Mouse (Mus musculus) spleen, postnatal 36 days (tissue): ENCODE results near the gene Fahd1.

Experiments used
- DNase-seq, 2 experiments: peaks; one replicate each; pipeline ENCODE4 v3.0.0; 2022; ENCODE audit warnings: low spot score in 2 of 2, mixed read lengths in 1 of 2

Fahd1 gene

DNA sequence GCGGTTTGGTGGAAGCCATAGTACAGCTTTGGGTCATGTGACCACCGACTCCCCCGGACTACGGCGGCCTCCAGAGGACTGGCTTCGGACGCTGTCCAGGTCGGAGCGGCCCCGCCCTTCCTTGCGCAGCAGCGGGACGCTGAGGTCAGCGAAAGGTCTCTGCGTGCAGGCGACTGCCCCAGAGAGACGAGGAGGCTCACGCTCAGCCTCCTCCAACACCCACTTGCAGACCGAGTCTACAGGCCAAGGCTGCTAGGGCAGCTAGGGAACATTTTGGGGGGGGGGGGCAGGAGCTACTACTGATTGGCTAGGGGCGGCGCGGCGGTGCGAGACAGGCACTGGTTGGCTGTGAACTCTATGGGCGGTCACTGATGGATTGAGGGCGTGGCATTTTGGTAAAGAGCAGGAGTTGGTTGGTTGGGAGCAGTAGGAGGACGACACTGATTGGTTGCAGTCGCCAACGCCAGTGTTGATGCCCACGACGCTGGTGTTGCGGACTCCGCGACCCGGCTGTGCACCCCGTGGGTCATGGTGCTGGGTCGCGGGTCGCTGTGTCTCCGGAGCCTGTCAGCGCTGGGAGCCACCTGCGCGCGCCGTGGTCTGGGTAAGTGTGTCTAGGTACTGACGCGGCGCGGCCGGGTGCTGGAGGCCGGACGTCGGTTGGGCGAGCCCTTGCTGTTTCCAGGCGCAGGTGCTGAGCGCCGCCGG, at the start of gene Fahd1:
TSS of gene Fahd1 (minus strand) at position 300 of the 708 bp plus-strand sequence.
- DNase-seq, result peak; percentile 96 to 98

DNA sequence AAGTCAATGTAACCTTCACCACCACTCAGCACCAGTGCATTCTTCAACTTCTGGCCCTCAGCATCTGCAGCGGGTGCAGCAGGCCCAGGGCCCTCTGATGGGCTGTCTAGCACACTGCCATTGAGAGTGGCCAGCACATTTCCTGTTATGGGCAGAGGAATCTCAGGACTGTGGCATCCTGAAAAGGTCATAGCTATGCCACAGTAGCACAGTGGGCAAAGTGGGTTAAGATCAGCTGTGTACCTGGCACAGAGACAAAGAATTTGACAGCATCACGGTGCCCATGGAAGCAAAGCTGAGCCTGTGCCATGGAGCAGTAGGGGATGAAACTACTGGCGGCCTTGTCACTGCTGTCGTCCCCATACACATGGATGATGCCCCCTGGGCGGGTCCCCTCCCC, 49.0 kb upstream of the Fahd1 start:
- DNase-seq, result no peak

DNA sequence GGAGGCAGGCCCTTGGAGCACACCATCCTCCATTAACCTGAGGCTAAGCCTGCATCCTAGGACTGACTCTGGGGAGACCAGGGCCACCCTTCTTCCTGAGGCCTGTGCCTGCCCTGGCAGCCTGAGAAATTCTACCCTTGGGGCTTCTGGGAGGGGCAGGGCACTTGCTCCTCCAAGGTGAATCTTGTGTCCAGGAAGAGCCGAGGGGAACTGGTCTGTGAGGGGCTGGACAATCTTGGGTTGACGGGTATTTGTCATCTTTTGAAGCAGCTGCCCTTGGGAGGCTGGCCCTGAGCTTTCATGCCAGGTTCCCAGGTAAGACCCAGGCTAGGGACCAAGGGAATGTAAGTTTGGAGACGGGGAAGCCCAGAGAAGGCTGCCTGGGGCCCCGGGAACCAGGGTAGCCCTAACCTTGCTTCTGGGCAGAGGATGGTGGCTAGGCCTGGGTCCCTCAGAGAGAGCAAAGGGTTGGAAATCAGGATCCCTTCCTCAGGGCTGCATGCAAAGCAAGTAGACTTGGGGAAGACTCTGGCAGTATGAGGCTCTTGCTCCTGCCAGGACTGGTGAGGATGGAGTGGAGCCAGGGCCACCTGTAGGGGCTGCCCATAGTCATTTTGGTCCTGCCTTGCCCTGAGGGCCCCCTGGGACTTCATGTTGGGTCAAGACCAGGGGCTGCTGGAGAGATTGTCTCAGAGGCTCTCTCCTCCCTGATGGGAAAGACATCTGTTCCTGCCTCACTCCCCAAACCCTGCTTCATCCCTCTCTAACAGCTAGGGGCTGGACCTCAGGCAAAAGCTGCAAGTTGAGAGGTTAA, 48.1 kb upstream of the Fahd1 start:
- DNase-seq, result no peak

DNA sequence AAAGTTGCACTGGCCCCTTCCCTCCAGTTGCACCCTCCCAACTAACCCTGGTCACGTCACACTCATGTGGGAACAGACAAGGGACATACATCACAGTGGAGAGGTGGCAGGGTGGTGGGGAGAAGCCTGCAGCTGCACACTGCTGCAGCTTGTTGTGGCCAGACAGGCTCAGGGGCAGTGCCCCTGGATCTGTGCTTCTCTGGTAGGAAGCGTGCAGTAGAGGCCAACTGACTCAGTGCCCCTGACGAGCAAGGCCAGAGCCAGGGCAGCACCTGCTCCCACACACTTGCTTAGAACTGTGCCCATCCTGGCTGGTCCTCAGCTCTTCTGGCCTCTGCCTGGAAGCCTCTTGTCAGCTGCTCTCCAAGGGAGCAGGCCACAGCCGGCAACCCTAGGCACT, 47.4 kb upstream of the Fahd1 start:
- no peak for DNase-seq

DNA sequence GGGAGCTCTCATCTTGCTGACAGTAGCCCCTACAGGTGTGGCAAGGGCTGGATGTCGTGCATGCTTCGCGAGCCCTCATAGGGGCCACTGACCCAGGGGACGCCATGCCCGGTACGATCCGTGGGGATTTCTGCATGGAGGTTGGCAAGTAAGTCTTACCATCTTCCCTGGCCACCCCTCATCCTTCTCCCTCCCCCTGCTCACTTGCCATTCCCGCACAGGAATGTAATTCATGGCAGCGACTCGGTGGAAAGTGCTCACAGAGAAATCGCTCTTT, 46.8 kb upstream of the Fahd1 start:
- DNase-seq, result no peak

DNA sequence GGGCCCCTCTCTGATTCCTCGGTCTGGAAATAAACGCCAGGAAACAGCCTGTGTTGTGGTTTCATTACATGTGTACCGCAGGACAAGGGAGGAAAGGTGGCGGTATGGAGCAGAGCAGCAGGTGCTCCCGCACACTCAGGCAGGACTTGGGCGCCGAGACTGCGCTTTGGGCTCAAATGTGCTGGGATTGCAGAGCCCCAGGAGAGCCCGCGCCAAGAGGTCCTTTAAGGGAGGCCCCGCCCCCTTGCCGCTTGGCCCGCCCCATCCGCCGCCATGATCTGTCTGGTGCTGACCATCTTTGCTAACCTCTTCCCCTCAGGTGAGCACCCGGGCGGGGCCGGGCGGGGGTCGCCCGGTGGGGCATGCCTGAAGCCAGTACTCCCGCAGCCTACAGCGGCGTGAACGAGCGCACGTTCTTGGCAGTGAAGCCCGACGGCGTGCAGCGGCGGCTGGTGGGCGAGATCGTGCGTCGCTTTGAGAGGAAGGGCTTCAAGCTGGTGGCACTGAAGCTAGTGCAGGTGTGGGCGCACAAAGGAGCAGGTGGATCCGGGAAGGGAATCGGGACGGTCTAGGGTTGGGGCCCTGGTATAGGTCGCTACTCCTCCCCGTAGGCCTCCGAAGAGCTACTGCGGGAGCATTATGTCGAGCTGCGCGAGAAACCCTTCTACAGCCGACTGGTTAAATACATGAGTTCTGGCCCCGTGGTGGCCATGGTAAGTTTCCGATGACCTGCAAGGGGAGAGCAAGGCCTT, 46.3 kb upstream of the Fahd1 start, which contains the start of gene Nme3:
TSS of gene Nme3 (plus strand) at position 260 of the 752 bp plus-strand sequence.
- DNase-seq, result peak; percentile 70 to 75

DNA sequence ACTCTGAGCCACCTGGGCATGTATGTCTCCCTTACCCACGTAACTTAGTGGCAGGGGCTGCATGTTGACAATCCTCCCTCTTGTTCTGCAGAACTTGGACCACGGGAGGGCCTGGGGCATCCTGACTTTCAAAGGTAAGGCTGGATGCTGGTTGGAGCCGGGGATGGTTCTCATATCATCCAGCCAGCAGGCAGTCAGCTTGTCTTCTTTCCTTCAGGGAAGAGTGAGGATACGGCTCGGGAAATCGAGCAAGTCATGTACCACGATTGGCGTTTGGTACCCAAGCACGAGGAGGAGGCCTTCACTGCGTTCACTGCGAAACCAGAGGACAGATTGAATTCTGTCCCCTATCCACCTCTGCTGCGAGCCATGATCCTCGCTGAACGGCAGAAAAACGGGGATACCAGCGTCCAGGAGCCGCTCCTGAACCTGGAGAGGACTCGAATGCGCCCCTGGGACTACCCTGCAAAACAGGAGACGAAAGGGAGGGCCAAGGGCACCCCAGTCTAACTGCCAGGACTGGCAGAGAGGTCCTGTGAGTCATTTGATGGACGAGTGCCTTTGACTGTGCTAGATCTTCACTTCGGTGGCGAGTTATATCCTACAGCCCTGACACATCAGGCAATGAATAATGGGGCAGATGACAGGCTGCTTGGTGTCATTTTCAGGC, 45.5 kb upstream of the Fahd1 start:
- no peak for DNase-seq

DNA sequence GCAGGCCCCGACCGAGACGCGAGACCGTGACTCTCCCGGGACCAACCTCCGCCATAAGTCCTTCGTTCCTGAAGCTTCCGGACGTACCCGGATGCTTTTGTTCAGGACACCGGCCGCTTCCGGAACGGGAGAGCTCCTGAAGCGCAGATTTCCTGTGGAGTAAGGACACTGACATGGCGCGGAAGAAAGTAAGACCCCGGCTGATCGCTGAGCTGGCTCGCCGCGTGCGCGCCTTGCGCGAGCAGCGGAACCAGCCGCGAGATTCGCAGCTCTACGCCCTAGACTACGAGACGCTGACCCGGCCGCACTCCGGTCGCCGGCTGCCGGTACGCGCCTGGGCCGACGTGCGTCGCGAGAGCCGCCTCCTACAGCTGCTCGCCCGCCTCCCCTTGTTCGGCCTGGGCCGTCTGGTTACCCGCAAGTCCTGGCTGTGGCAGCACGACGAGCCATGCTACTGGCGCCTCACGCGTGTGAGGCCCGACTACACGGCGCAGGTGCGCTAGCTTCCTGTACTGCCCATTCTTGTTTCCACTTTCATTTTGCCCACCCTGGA, 44.9 kb upstream of the Fahd1 start, which contains the start of the genes Eme2 and Mrps34:
TSS of gene Eme2 (minus strand) at position 93 of the 553 bp plus-strand sequence.
TSS of gene Mrps34 (plus strand) at position 122 of the 553 bp plus-strand sequence.
- DNase-seq, result peak; percentile 67 to 75

DNA sequence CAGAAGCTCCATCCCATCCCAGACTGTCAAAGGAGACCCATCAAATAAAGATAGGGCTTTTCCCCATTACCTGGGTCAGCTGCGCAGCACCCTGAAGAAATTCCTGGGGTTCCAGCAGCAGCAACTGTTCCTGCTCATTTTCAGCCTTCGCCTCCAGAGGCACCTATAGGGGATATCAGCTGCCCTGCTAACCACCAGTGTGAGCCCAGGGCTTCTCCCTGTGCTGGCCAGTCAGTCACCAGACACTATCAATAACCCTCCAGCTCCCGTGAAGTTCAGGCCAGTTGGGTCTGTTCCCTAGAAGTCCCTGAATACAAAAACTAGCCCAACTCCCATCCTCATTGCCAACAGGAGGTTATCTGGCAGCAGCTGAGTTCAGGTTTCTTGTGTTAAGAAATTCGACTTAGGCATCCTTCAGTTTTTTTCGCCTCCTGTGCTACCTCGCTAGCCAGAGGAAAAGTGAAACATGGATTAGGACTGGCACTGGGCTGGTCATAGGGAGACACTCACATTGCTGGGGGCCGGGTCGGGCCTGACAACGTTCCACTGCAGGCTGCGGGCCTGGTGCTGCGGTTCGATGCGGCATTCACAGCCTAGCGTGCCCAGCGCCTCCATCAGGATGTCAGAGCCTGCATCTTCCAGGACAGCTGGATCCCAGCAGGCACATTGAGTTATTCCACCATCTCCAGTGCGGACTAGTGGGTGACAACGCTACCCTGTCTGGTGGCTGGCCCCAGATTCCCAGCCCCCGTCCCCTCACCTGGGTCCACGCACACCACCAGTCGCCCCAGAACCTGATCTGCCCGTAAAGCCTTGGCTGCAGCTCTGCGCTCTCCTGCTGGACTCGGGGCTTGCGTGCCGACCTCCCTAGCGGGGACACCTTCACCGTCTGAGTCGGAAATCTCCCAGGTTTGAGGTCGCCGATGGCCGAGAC, 44.2 kb upstream of the Fahd1 start:
- no peak for DNase-seq

DNA sequence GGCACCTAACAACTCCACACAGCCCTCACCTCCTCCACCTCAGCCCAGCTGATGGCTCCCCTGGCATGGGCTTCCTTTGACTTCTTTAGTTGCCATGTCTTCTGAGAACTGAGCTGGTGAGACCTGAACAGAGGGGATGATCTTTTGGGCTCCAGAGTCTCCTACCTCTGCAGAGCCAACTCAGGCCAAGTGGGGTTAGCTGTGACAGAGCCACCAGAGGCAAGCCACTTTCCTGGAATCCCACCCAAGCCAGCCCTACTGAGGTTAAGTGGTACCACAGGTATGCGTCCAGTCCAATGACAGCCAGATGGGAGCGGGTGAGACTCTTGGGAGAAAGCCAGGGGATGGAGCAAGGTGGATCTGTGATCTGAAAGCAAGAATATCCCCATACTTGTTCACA, 43.1 kb upstream of the Fahd1 start:
- no peak for DNase-seq

DNA sequence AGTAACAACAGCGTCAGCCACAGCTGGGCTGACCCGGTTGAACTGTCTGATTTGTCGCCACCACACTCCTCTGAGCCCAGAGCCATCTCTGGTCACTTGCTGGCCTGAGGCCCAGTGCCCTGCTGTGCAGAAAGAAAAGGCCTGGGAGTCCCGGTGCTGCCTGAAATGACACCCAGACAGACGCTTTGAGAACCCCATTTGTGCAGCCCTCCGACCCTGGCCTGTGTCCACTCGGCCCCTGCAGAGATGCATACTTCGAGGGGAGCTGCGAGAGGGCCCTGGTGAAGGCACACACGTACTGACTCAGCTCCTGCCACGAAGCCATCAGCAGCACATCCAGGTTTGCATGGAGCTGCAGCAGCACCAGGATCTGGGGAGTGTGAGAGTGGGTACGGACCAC, 42.6 kb upstream of the Fahd1 start:
- no peak for DNase-seq

DNA sequence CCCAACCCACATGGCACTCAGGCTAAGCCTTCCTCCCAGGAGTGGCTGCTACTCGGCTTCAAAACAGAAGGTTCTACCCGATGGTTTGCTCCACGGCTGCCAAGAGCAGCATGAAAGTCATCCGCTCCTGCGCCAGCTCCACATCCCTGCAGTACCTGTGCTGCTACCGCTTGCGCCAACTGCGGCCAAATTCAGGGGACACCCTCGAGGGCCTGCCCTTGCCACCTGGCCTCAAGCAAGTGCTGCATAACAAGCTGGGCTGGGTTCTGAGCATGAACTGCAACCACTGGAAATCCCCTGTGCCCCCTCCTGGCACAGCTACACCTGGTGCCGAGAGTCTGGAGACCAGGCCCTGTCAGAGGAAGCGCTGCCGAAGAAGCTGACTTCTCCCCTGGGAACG, 41.2 kb upstream of the Fahd1 start:
- DNase-seq, result no peak

DNA sequence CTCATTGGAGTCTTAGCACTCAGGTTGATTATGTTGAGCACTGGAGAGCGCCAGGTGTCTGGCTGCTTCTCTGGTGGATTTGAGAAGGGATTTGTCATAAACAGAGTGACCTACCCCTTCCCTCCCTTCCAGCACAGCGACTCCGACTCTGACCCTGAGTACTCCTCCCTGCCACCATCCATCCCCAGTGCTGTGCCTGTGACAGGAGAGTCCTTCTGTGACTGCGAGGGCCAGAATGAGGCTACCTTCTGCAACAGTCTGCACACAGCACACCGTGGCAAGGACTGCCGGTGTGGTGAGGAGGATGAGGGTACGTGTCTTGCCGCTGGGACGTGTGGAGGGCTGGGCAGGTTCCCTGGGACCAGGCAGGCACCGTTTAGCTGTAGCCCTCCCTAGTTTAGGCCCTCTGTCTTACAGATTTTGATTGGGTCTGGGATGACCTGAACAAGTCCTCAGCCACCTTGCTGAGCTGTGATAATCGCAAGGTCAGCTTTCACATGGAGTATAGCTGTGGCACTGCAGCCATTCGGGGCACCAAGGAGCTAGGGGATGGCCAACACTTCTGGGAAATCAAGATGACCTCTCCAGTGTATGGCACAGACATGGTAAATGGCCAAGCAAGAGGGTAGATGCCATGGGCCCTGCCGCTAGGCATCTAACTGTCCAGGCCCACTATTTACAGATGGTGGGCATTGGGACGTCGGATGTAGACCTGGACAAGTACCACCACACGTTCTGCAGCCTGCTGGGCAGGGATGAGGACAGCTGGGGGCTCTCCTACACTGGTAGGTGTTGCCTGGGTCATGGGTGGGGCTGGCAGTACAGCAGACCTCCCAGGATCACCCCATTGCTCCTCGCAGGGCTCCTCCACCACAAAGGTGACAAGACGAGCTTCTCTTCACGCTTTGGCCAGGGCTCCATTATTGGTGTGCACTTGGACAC, 40.3 kb upstream of the Fahd1 start:
- DNase-seq, result no peak

DNA sequence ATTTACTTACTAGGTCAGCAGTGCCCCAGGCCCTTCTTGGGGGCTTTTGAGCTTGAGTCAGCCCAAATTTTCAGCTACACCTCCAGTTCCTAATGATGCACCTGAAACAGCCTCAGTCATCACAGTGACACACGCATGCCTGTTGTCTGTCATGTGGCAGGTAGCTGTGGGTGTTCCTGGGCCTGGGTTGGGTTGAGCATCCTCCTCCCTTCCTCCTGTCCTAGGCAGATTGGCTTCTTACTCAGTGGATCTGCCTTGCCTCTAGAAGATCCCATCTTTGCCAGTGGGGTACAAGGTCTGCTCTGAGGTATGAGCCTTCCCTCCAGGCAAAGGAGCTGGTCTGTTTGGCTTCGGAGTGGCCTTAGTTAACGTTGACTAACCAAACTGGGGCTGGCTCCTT, 38.7 kb upstream of the Fahd1 start:
- no peak for DNase-seq

DNA sequence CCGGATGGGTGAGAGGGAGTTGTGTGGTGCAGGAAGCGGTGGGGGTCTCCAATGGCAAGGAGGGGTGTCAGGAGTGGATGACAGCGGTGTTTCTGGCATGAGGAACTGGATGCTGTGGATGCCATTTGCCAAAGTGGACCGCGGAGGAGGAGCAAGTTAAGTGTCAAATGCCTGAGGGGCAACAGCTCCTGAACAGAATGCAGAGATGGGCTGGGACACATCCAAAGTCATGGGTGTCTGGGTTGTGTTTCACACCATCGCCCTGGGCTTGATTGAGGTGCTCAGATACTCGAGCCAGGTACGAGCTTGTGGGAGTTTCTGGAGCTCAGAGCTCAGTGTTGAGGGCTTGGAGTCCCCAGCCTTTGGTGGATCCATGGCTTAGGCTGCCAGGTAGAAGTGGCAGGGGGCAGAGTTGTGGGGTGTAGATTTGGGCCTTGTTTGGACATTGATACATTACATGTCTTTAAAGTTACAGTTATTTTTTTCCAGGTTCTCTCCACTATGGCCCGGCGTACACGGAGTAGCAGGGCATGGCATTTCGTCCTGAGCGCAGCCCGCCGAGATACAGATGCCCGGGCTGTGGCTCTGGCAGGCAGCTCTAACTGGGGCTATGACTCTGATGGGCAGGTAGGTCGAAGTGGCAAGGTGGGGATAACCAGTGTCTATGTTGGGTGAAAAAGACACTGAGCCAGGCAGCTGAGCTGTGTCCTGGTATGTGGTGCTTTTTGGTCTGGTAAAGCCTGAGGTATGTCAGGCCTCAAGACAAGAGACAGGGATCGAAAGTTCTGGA, 37.3 kb upstream of the Fahd1 start:
- DNase-seq, result no peak

DNA sequence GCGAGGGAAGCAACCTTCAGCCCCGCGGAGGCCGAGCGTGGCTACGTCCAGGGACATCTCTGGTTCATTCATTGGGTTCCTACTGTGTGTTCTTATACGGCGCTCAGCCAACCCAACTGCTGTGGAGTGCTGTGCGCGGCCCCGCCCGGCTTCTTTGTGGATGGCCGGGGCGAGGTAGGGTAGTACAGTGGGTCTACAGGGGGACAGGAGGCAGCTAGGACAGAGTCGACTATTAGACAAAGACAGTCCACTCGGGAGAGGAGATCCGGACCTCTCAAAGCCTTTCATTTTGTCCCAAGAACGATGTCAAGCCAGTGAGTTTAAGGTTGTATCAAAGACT, 36.7 kb upstream of the Fahd1 start:
- DNase-seq, result no peak

DNA sequence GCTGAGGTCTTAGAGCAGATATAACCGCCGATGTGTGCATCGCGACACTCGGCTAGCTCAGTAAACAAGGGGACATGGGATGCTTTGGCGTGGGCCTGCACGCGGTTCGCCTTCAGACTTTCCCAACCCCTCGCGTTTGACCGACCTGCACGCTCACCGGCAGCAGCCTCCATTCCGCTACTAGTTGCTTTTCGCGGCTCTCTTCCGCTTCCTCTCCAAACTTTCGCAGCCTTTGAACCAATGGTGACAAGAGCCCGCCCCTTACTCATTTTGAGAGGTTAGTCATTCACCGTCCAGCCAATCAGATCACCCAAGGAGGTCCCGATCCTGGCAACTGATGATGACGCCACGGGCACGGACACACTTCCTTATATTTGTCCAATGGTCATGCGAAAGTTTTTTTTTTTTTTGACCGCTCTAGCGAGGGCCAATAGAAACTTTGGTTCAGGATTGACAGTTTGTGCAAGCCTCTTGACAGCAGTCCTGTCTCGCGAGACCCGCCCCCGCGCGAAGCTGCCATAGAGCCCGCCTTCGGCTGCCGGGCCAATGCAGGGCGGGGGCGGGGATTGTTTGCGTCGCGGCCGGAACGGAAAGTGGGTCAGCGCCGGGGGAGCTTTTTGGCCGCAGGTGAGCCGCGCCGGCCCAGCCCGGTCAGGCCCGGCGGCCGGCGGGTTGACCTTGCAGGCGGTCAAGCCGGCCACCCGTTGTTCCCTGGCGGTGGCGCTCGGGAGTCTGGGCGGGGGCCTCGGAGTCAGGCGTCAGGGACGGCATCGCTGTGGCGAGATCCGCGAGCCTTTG, 36.2 kb upstream of the Fahd1 start, which contains the start of the genes Nubp2 and Spsb3:
TSS of gene Nubp2 (minus strand) at position 216 of the 798 bp plus-strand sequence.
TSS of gene Spsb3 (plus strand) at position 510 of the 798 bp plus-strand sequence.
- DNase-seq, result peak; percentile 98 to 100
